Mouse (Mus musculus) G1E (cell line): ENCODE measurements around the gene Gm3055. TPM values are rescaled to one million over a fixed set of nuclear protein-coding genes. Genes with fewer than 3 reads are reported as not detected.
"Not testable (repeated sequence)": the region's sequence is repeated elsewhere in the genome, so short reads cannot be mapped to it uniquely, and the experiment has no call there.

ENCODE experiments used
- ATAC-seq: 2 replicates; pipeline ENCODE4 v1.8.0; 2016; ENCODE audit warnings: mild to moderate bottlenecking; ENCODE audit not compliant: insufficient number of reproducible peaks, poor library complexity, low FRiP score, severe bottlenecking; ENCODE audit errors: extremely low read depth
- DNase-seq: peaks from one replicate; pipeline ENCODE4 v3.0.0; 2012; ENCODE audit warnings: low spot score
- H3K27me3 ChIP-seq: 2 replicates; pipeline ENCODE4 v1.6.1; 2012; ENCODE audit warnings: mild to moderate bottlenecking, low read length, inconsistent platforms; ENCODE audit not compliant: insufficient read depth
- H3K36me3 ChIP-seq: replicated peaks from 2 replicates; pipeline ENCODE3; 2012; ENCODE audit warnings: mild to moderate bottlenecking, inconsistent platforms
- H3K4me1 ChIP-seq: 2 replicates; pipeline ENCODE4 v1.6.1; 2012; ENCODE audit warnings: low read depth, low read length, inconsistent platforms, mixed read lengths; ENCODE audit not compliant: insufficient read depth
- H3K4me3 ChIP-seq: 2 replicates; pipeline ENCODE4 v1.5.1; 2012; ENCODE audit warnings: low read depth, mild to moderate bottlenecking, inconsistent platforms, low read length, moderate library complexity, mixed read lengths
- H3K9me3 ChIP-seq: replicated peaks from 2 replicates; pipeline ENCODE4 v1.6.1; 2012; ENCODE audit warnings: inconsistent platforms
- polyA plus RNA-seq: library from polyadenylated mRNA; stranded (reverse); fragments of >175 nt; gene quantifications from 2 replicates; pipeline ENCODE4 v1.2.3, GENCODE M21; 2012
- total RNA-seq, 2 experiments: library from RNA; stranded (forward) in 1 of 2; stranded (reverse) in 1 of 2; fragments of 200-1000 nt in 1 of 2; fragments of >200 nt in 1 of 2; fragmentation: Nextera tagmentation in 1 of 2; gene quantifications; 2 replicates each; pipeline ENCODE4 v1.2.3; 2014 to 2017

The Gm3055 gene
- 4.8 and 11.8 TPM in 2 replicates for total RNA-seq (2014; fragmentation: Nextera tagmentation)
- 5.5 and 7.1 TPM in 2 replicates for total RNA-seq (2017)
- not detected in 2 replicates for polyA plus RNA-seq

- H3K9me3 ChIP-seq, H3K4me1 ChIP-seq, H3K4me3 ChIP-seq, H3K27me3 ChIP-seq, H3K36me3 ChIP-seq, DNase-seq: not testable (repeated sequence)
- peak; percentile 98 for ATAC-seq
These were observed at the start of gene Gm3055 for GRCm38 (mm10) chr10:81770506-81771403. Gm3055 (minus strand) TSS chr10:81771161.

GRCm38 (mm10) chr10:81811899-81812298 is 40.9 kb upstream of the Gm3055 start, which contains the start of gene Gm4767:
Gm4767 (plus strand) TSS chr10:81812186.
- H3K4me1 ChIP-seq, H3K4me3 ChIP-seq, H3K9me3 ChIP-seq, ATAC-seq, H3K27me3 ChIP-seq, DNase-seq, H3K36me3 ChIP-seq: not testable (repeated sequence)

DNA sequence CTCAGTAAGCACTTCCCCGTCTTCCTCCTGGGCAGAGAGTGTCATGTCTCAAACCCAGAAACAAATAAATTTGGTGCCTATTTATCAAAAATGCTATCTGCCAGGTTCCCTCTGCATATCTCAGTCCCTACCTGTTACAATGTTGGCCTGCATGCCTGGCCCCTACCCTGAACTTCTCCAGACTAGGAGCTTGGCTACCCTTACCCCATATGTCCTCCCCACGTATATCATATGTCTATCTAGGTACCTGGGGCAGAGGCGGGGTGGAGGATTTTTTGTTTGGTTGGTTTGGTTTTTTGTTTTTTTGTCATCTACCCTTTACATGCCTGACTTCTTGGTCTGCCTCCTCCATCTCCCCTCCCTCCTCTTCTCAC is 430 bp upstream of the Gm3055 start:
- not testable (repeated sequence) for DNase-seq, H3K4me1 ChIP-seq, H3K36me3 ChIP-seq, ATAC-seq, H3K4me3 ChIP-seq, H3K27me3 ChIP-seq, H3K9me3 ChIP-seq

DNA sequence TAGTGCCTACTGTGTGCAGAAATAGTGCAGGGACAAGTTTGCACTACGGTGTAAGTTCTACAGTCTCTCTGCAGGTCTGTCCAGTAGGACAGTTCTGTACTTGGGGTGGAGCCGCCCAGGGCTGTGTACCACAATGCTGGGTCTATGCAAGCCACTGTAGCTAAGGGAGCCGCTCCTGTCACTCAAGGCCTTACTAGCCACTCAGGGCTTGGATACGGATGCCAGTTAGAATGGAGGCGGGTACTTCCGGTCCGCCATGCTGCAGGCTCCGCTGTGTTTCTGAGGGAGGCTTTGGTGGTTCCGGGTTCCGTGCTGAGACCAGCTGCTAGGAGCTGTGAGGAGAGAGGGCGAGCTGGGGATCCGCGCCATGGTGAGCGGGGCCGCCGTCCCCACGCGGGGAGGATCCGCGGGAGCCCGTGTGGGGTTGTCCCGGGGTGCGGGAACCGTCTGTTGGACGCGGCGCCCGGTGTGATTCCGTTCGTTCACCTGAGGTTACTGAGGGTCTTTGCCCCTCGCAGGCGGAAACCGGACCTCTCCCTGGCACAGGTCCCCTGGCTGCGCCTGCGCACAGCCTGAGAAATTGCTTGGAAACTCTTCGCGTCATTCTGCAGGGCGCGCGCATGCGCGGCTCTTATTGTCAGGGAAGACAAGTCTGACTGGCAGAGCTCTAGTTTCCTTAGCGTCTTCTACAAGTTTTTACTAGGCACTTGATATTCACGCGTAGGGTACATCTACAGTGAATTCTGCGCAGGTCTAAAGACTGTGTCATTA is 66.2 kb downstream of the Gm3055 start, which contains the start of gene Zfp433:
Zfp433 (plus strand) TSS at position 295 of the 771 bp plus-strand sequence.
- H3K36me3 ChIP-seq, H3K4me3 ChIP-seq, H3K4me1 ChIP-seq, H3K27me3 ChIP-seq, DNase-seq, H3K9me3 ChIP-seq: not testable (repeated sequence)
- ATAC-seq: peak; percentile 100

Other genes starting within 250 kb of the Gm3055 start
- 20.9 and 22.5 TPM in 2 replicates for gene Gna15, start 246.9 kb downstream of the Gm3055 start, total RNA-seq (2014; fragmentation: Nextera tagmentation)
- 20.1 and 21.5 TPM in 2 replicates for gene Gna15, start 246.9 kb downstream of the Gm3055 start, total RNA-seq (2017)
- 16.5 TPM in 2 replicates for gene Gna15, start 246.9 kb downstream of the Gm3055 start, polyA plus RNA-seq
- gene Gna11, start 226.0 kb downstream of the Gm3055 start, total RNA-seq (2014; fragmentation: Nextera tagmentation): 6.4 and 6.5 TPM in 2 replicates
- 8.4 and 9.7 TPM in 2 replicates for gene Gna11, start 226.0 kb downstream of the Gm3055 start, total RNA-seq (2017)
- 13.0 and 14.0 TPM in 2 replicates for gene Gna11, start 226.0 kb downstream of the Gm3055 start, polyA plus RNA-seq
- gene Aes, start 211.7 kb downstream of the Gm3055 start, total RNA-seq (2014; fragmentation: Nextera tagmentation): 396 and 400 TPM in 2 replicates
- 182 and 238 TPM in 2 replicates for gene Aes, start 211.7 kb downstream of the Gm3055 start, total RNA-seq (2017)
- gene Aes, start 211.7 kb downstream of the Gm3055 start, polyA plus RNA-seq: 1,535 and 1,925 TPM in 2 replicates
- gene Tle2, start 196.6 kb downstream of the Gm3055 start, total RNA-seq (2014; fragmentation: Nextera tagmentation): 0.45 and 1.8 TPM in 2 replicates
- gene Tle2, start 196.6 kb downstream of the Gm3055 start, total RNA-seq (2017): 1.5 and 2.5 TPM in 2 replicates
- 3.3 and 3.6 TPM in 2 replicates for gene Tle2, start 196.6 kb downstream of the Gm3055 start, polyA plus RNA-seq
- gene Tle6, start 170.1 kb downstream of the Gm3055 start, total RNA-seq (2014; fragmentation: Nextera tagmentation): 42.7 and 44.3 TPM in 2 replicates
- gene Tle6, start 170.1 kb downstream of the Gm3055 start, total RNA-seq (2017): 17.5 and 21.5 TPM in 2 replicates
- 28.8 and 49.5 TPM in 2 replicates for gene Tle6, start 170.1 kb downstream of the Gm3055 start, polyA plus RNA-seq
- 6.7 and 6.8 TPM in 2 replicates for gene BC025920, start 164.9 kb downstream of the Gm3055 start, total RNA-seq (2014; fragmentation: Nextera tagmentation)
- gene BC025920, start 164.9 kb downstream of the Gm3055 start, total RNA-seq (2017): 3.3 and 4.3 TPM in 2 replicates
- gene BC025920, start 164.9 kb downstream of the Gm3055 start, polyA plus RNA-seq: 0.40 and 0.50 TPM in 2 replicates
- gene Sirt6, start 143.4 kb downstream of the Gm3055 start, total RNA-seq (2014; fragmentation: Nextera tagmentation): 35.9 and 61.0 TPM in 2 replicates
- gene Sirt6, start 143.4 kb downstream of the Gm3055 start, total RNA-seq (2017): 6.0 and 6.6 TPM in 2 replicates
- 136 and 158 TPM in 2 replicates for gene Sirt6, start 143.4 kb downstream of the Gm3055 start, polyA plus RNA-seq
- gene Ankrd24, start 142.6 kb downstream of the Gm3055 start, total RNA-seq (2014; fragmentation: Nextera tagmentation): 13.8 and 16.3 TPM in 2 replicates
- gene Ankrd24, start 142.6 kb downstream of the Gm3055 start, total RNA-seq (2017): 13.4 and 14.3 TPM in 2 replicates
- 9.8 and 12.7 TPM in 2 replicates for gene Ankrd24, start 142.6 kb downstream of the Gm3055 start, polyA plus RNA-seq
- 11.1 and 11.8 TPM in 2 replicates for gene Gm10778, start 122.1 kb downstream of the Gm3055 start, total RNA-seq (2014; fragmentation: Nextera tagmentation)
- 6.0 and 7.9 TPM in 2 replicates for gene Gm10778, start 122.1 kb downstream of the Gm3055 start, total RNA-seq (2017)
- 0.10 and 0.34 TPM in 2 replicates for gene Gm10778, start 122.1 kb downstream of the Gm3055 start, polyA plus RNA-seq
- gene Zfp433, start 66.3 kb downstream of the Gm3055 start, total RNA-seq (2014; fragmentation: Nextera tagmentation): 16.3 and 17.2 TPM in 2 replicates
- 15.8 and 16.4 TPM in 2 replicates for gene Zfp433, start 66.3 kb downstream of the Gm3055 start, total RNA-seq (2017)
- gene Zfp433, start 66.3 kb downstream of the Gm3055 start, polyA plus RNA-seq: 0.31 and 0.87 TPM in 2 replicates
- 5.8 and 7.0 TPM in 2 replicates for gene Gm4767, start 41.0 kb upstream of the Gm3055 start, total RNA-seq (2014; fragmentation: Nextera tagmentation)
- 1.5 and 2.0 TPM in 2 replicates for gene Gm4767, start 41.0 kb upstream of the Gm3055 start, total RNA-seq (2017)
- gene Gm4767, start 41.0 kb upstream of the Gm3055 start, polyA plus RNA-seq: not detected in 2 replicates
- not detected in 2 replicates for gene Gm32687, start 92.8 kb upstream of the Gm3055 start, total RNA-seq (2014; fragmentation: Nextera tagmentation)
- 0.11 TPM in 1 of 2 replicates, not detected in the other for gene Gm32687, start 92.8 kb upstream of the Gm3055 start, total RNA-seq (2017)
- gene Gm32687, start 92.8 kb upstream of the Gm3055 start, polyA plus RNA-seq: not detected in 2 replicates
- gene Zfp781, start 159.3 kb upstream of the Gm3055 start, total RNA-seq (2014; fragmentation: Nextera tagmentation): 19.9 and 23.0 TPM in 2 replicates
- gene Zfp781, start 159.3 kb upstream of the Gm3055 start, total RNA-seq (2017): 6.7 and 7.2 TPM in 2 replicates
- gene Zfp781, start 159.3 kb upstream of the Gm3055 start, polyA plus RNA-seq: 0.35 and 0.39 TPM in 2 replicates